Mouse (Mus musculus): ENCODE data around the gene Focad.

Gene Focad

GRCm38 (mm10) chr4:88094062-88094767 lies at the start of gene Focad:
Gene Focad, plus strand, starts transcription at chr4:88094629.
- DNase-seq (ENCODE audit: low read depth in 2 of 2, low spot score in 2 of 2): peak; percentile 96 to 98

GRCm38 (mm10) chr4:88045151-88045550 lies 49.3 kb upstream of the Focad start:
- DNase-seq (ENCODE audit: low read depth in 2 of 2, low spot score in 2 of 2): no peak

- peak; percentile 45 to 46 for DNase-seq (ENCODE audit: low read depth in 2 of 2, low spot score in 2 of 2)
Observed at GRCm38 (mm10) chr4:88046280-88046679, 48.1 kb upstream of the Focad start.

GRCm38 (mm10) chr4:88075388-88075787 lies 19.0 kb upstream of the Focad start:
- DNase-seq (ENCODE audit: low read depth in 2 of 2, low spot score in 2 of 2): no peak

GRCm38 (mm10) chr4:88078983-88079382 lies 15.4 kb upstream of the Focad start:
- DNase-seq (ENCODE audit: low read depth in 2 of 2, low spot score in 2 of 2): peak; percentile 15 to 39

- no peak for DNase-seq (ENCODE audit: low read depth in 2 of 2, low spot score in 2 of 2)
Observed at GRCm38 (mm10) chr4:88081417-88081816, 13.0 kb upstream of the Focad start.

DNA sequence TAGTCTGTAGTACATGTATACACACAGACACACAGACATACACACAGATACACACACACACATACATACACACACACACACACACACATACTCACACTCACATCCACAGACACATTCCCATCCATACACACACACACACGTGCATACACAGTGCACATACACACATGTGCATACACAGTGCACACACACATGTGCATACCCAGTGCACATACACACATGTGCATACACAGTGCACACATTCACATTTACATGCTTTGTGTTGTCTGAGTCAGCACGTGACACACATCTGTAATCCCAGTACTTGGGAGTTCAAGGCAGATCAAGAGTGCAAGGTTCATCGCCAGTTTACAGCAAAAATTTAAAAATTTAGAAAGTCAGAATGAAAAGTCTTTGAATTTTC lies 12.5 kb upstream of the Focad start:
- DNase-seq (ENCODE audit: low read depth in 2 of 2, low spot score in 2 of 2): no peak

GRCm38 (mm10) chr4:88082381-88082780 lies 12.0 kb upstream of the Focad start:
- no peak for DNase-seq (ENCODE audit: low read depth in 2 of 2, low spot score in 2 of 2)

DNA sequence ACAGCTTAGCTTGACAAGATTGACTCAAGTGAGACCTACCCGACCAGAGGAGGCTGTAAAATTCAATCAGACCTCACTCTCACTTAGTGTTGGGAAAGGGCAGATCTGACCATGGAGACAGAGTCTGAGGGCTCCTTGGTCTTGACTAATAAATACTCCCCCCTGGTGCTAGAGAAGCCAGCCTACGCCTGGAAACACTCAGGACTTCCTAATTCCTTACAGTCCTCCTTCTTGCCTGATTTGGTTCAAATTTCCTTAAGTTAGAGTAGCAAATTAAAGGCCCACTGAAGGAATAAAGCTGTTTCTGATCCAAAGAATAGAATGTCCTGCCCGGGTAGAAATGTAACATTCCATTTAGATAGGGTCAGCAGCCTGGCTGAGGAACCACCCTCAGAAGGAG lies 10.6 kb upstream of the Focad start:
- DNase-seq (ENCODE audit: low read depth in 2 of 2, low spot score in 2 of 2): no peak

DNA sequence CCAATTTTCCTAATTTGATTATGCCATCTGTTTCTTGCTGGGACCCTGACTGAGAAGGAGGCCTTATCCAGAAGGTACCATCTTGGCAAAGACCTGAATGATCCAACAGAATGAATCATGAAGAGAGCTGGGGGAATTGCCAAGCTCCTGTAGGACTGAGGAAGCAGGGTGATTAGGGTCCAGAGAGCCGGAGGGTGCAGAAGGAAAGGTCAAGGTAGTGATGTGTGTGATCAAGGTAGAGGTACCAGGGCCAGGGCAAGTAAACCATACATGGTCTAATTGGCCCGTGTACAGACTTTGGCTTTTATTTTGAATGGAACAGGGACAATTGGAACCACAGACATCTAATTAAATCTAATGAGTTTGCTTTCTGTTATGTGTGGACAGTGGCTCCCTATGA lies 4.1 kb upstream of the Focad start:
- DNase-seq (ENCODE audit: low read depth in 2 of 2, low spot score in 2 of 2): no peak

DNA sequence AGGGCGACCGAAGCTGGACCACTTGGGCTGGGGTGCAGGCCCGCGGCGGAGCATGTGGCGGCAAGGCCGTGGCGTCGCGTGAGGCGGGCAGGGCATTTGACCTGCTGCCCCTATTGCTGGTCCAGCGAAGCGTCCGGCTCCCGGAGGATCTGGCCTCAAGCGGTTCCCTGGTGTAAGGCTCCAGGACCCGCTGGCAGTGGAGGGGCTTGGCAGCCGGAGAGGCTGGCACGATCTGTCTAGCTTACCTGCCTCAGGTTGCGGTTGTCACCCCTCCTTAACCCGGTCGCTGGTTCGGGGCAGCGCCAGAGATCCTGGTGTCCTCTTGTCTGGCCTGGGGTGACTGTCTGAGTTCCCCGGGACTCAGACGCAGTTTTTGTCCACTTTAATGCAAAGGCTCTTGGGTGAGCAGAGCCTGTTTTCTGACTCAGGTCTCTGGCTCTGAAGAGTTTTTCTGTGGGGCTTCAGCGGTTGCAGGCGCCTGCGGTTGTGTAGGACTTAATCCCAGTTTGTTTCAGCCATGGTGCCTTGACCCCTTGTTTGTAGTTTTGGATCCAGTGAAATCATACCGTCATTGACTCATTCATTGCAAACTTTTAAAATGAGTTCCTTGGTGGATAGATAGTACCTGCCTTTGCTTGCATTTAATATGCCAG lies 465 bp downstream of the Focad start:
- DNase-seq (ENCODE audit: low read depth in 2 of 2, low spot score in 2 of 2): no peak

DNA sequence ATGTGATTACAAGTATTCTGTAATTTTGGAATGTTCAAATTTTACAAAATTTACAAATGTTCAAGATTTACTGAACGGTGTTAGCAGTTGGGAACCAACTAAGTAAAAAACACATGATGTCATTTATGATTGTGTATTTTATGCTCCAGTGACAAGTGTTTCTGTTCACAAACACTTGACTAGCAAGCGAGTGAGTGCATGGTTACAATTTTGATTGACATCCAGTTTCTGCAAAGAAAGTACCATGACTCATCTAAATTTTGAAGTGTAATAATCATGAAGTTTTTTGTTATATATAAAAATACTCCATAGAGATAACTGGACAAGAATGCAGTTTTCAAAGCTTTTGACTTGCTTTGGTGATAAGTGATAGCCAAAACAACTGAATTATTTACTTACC lies 1.3 kb downstream of the Focad start:
- DNase-seq (ENCODE audit: low read depth in 2 of 2, low spot score in 2 of 2): no peak

- no peak for DNase-seq (ENCODE audit: low read depth in 2 of 2, low spot score in 2 of 2)
Observed at GRCm38 (mm10) chr4:88108585-88108984, 14.2 kb downstream of the Focad start.

DNA sequence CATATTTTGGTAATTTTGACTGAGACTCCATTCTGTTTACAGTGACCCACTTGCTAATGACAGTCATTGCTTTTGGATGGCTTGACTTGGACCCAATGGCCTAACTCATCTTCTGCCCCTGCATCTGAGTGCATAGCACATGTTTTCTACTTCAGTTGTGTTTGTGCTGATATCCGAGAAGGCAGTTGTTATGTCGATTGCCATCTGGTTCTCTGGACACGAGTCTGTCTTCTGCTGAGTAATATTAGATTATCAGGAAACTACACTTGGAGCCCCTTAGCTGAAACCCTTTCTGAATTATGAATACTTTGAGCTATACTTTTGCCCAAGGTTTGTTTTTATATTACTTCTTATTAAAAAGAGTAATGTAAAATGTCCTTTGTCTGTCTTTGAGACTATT lies 22.9 kb downstream of the Focad start:
- no peak for DNase-seq (ENCODE audit: low read depth in 2 of 2, low spot score in 2 of 2)

DNA sequence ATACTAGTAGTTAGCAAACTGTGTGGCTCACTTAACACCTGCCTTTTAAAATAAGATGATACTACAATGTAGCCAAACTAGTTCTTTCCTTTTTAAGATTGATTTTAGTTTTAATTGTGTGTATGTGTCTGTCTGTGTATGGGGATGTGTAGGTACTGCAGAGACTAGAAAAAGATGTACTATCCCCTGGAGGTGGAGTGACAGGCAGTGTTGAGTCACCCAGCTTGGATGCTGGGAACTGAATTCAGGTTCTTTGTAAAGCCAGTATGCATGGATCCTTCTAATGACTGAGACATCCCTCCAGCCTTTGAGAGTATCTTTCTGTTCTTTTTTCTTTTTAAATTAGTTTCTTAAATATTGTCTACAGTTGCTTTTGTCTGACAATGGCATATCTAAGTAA lies 23.5 kb downstream of the Focad start:
- DNase-seq (ENCODE audit: low read depth in 2 of 2, low spot score in 2 of 2): no peak

DNA sequence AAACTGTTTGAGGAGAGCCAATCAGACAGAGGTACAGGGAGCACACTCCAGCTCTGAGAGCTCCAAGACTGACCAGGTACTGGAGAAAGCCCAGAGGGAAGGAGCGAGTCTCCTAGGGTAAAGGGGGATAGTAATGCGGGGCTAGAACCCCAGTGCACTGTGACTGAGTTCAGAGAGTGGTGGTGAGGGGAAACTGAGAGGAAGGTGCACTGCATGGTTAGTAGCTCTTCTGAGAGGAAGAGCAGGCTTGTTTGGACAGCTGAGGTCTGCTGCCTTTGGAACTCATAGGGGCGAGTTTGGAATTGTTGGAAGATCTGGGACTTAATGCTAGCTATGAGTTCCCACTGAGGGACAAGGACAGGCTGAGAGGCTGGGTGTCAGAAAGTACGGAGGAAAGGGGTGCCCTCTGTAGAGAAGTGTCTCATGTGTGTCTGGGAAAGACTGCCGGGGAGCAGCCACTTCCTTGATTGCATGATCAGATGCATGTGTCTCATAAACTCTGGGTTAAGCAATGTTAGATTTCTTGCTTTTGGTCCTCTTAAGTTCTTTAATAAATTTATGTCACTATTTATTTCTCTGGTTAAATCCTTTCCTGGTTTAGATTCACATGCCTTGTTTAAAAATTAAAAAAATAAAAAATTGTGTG lies 24.4 kb downstream of the Focad start:
- DNase-seq (ENCODE audit: low read depth in 2 of 2, low spot score in 2 of 2): no peak

DNA sequence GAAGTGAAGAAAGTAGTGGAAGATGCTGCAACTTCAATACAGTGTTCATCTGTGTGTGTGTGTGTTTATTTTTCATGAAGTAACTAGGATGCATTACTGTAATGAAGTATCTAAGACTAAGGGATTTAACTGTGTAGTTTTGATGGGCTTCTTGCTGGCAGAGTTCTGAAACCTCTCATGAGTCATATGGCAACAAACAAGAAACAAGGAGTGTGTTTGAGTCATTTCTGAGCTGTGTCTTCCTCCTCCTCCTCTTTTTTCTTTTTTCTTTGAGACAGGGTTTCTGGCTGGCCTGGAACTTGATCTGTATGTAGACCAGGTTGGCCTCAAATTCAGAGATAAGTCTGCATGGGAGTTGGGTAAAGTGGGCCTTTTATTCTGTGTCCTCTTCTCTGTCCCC lies 25.7 kb downstream of the Focad start:
- no peak for DNase-seq (ENCODE audit: low read depth in 2 of 2, low spot score in 2 of 2)

GRCm38 (mm10) chr4:88122472-88122871 lies 28.0 kb downstream of the Focad start:
- no peak for DNase-seq (ENCODE audit: low read depth in 2 of 2, low spot score in 2 of 2)

DNA sequence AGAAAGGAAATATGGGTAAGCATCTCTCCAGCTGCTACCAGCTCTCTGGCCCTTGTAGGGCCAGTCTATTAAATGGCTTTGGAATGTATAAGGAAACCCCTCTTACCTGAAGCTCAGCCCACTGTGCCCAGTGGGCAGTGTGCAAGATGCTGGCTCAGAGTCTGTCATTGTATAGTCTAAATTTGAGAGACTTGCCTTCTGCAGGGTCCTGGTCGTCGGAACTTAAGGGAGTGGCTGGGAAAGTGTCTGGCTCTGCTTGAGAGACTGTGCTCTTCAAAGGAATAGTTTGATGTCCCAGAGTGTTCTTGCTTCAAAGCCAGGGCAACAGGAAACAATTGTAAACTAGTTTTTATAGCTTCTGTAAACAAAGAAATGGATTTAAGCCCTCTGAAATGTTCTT lies 41.5 kb downstream of the Focad start:
- no peak for DNase-seq (ENCODE audit: low read depth in 2 of 2, low spot score in 2 of 2)

DNA sequence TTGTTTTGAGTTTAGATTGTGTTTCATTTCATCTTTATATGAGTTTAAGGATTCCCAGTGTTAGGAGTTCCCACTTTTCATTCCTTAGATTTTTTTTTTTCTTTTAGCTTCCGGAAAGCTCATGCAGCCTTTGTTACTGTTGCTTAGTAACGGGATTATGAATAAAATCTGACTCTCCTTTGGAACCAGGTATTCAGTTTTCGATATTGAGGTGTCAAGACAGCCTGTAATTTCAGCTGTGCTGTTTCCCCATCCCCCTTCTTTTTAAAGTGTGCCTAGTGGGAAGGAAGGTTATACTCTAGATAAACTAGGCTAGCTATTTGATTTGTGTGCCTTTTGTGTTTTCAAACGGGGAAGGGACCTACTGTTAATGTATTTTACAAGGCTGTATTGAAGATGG lies 42.1 kb downstream of the Focad start:
- no peak for DNase-seq (ENCODE audit: low read depth in 2 of 2, low spot score in 2 of 2)

DNA sequence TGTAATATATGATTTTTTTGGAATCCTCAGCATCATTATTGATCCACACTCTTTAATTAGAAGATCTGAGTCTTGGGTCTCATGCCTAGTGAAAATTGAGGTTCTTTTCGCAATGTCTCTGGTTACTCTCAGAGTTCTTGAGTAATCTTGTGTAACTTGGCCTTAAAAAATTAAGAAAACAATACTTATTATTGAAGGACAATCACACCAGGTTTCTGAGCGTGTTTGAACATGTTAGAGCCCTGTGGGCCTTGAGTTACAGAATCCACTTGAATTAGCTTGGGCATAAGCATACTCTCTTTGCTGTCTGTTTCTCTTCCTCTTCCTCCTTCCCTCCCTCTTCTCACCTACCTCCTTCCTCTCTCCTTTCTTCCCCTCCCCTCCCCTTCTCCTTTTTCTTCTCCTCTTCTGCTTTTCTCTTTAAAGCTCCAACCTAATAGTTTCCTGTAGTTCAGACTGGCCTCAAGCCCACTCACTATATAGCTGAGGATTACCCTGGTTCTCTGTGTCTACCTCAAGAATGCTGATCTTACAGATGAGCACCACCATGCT lies 44.0 kb downstream of the Focad start:
- no peak for DNase-seq (ENCODE audit: low read depth in 2 of 2, low spot score in 2 of 2)

- no peak for DNase-seq (ENCODE audit: low read depth in 2 of 2, low spot score in 2 of 2)
Observed at GRCm38 (mm10) chr4:88149462-88149861, 55.0 kb downstream of the Focad start.

Measured in CD8-positive naive resting alpha-beta T cell, adult 2 months (primary cell).